Mouse (Mus musculus) adipocyte (in vitro differentiated cells): ENCODE data around the gene Btbd16.

Experiments used
- DNase-seq: peaks from one replicate; pipeline ENCODE4 v3.0.0-alpha.2; 2016; ENCODE audit warnings: low spot score

The Btbd16 gene

GRCm38 (mm10) chr7:130770707-130771106 lies 3.2 kb upstream of the Btbd16 start:
- DNase-seq, result peak; percentile 78

- DNase-seq, result peak; percentile 35
These were observed 568 bp upstream of the Btbd16 start for GRCm38 (mm10) chr7:130773171-130773830.

DNA sequence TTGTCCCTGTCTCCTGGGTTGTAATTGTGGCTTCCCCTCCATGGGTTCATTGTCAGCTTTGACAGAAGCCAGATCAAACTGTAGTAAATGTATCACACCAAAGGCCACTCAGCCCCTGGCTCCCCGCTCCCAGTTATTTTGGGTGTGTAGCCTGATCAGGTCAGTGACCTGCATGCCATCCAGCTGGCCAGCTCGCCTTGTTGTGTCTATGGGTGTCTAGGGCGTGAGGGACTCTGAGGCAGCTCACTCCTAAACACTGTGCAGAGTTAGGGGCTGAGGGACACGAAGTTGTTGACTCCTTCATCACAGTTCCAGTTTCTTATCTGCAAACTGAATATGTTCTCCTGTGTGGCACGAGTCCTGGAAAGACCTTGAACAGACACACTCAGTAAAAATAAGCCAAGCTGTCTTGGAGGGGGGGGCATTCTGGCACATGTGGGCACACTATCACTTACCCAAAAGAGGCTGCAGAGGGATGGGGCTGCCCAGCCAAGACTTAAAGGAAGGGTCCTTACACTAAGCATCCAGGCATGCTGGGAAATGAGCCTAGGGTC lies 7.1 kb downstream of the Btbd16 start:
- DNase-seq, result no peak

DNA sequence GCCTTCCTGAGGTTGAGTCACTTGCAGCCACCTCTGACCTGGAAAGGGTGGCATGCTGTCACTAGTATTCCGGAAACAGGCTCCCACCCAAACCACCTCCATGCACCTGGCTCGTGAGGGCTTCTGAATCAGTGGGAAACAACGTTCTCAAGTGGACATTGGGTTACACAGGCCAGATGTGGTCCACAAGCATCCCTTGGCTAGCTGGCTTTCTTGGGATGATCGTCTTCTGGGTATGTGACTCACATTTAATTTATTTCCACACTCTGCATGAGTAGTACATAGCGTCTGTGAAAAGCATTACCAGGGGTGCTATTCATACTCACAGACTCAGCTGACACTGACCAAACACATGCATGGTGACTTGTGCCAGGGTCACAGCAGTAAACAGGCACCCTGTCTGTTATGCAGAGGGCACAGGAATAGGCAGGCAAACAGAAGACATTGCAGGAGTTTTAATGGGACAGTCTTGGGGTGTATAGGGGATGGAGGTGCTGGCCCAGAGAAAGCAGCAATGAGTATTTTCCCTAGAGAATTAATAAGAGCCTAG lies 8.7 kb downstream of the Btbd16 start:
- no peak for DNase-seq

- DNase-seq, result no peak
These were observed 12.2 kb downstream of the Btbd16 start for GRCm38 (mm10) chr7:130785923-130786575.

- DNase-seq, result no peak
These were observed 12.8 kb downstream of the Btbd16 start for GRCm38 (mm10) chr7:130786708-130787107.

DNA sequence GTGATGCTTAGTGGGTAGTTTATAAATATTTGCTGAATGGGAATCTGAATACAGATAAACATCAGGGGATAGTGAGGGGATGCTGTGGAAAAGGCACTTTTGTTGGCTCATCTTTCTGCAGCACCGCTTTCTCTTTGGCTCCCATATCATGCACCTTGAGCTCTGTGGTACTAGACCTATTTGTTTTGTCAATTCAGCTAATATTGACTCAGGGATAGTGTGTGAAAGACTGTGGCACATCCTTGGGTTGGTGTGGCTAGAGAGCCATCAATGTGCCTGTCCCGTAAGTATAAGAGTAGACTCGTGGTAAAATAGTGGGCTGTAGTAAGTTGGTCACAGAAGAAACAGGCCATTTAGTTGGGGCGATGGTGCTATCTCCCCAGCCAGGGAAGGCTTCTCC lies 13.7 kb downstream of the Btbd16 start:
- DNase-seq, result no peak

GRCm38 (mm10) chr7:130788950-130789349 lies 15.1 kb downstream of the Btbd16 start:
- DNase-seq, result no peak

DNA sequence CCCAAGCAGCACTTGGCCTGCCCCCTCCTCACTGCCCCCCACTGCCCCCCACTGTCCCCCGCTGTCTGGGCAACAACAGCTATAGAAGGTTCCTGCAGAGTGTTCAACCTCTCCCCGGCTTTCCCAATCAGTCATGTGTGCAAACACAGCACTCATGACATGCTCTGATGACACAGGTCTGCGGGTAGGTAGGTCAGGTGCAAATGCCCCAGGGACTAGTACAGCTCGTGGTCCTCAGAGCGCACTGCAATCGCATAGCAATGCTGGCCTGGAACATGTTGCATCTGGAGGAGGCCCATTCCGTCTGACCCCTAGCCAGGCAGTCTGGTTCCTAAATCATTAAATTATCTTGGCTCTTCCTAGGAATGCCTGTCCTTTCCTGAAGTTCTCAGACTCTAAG lies 15.6 kb downstream of the Btbd16 start:
- DNase-seq, result no peak

DNA sequence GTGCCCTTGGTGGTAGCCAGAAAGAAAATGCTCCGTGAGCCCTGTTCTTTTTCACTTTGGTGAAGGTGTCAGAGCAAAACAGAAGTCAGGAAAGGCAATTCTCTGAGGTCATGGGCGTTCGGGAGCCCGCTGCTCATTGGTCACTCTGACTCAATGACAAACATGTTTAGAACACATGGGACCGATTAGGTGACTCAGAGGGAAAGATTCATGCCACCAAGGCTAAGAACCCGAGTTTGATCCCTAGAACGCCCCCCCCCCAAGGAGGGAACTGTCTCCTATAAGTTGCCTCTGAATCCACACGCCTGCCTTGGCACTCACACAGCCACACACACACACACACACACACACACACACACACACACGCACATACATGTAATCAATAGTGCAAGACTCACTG lies 19.8 kb downstream of the Btbd16 start:
- DNase-seq, result no peak

GRCm38 (mm10) chr7:130796786-130797185 lies 22.9 kb downstream of the Btbd16 start:
- no peak for DNase-seq

DNA sequence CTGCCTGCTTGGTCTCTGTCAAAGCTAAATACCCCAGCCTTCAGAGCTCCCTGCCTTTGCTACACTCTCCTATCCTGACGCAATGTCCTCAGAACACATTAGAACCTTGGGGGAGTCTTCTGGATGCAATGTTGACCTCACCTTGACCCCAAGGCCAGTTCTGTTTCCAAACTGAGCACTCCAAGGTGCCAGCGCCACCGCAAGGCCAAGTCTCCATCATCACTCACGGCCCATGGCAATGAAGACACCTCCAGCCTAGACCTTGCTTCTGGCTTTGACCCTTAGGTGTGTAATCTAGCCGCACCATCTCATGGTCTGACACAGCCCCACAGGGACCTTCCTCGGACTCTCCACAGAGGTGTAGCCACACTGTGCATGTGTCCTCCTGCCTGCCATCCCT lies 23.7 kb downstream of the Btbd16 start:
- DNase-seq, result no peak

GRCm38 (mm10) chr7:130799418-130799817 lies 25.5 kb downstream of the Btbd16 start:
- no peak for DNase-seq

- no peak for DNase-seq
These were observed 26.8 kb downstream of the Btbd16 start for GRCm38 (mm10) chr7:130800681-130801080.

- DNase-seq, result no peak
These were observed 27.9 kb downstream of the Btbd16 start for GRCm38 (mm10) chr7:130801811-130802210.

GRCm38 (mm10) chr7:130803251-130803825 lies 29.5 kb downstream of the Btbd16 start:
- DNase-seq, result no peak

DNA sequence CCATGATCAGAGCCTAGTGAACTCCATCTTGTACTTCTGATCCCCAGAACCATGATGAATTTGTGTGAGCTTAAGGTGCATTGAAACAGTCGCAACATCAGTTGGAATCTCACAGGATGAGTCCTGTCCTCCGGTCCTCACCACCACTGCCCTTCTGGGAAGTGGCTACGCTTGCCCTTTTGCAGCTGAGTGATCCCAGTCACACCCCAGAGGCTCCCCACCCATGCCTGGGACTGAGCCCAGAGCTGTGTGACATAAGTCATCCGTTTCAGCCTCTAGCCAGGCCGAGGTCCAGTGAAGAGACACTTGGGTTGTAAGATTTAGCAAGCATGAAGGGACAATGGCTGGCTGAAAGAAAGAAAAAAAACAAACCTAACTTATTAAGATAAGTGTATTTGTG lies 31.1 kb downstream of the Btbd16 start:
- DNase-seq, result peak; percentile 16

DNA sequence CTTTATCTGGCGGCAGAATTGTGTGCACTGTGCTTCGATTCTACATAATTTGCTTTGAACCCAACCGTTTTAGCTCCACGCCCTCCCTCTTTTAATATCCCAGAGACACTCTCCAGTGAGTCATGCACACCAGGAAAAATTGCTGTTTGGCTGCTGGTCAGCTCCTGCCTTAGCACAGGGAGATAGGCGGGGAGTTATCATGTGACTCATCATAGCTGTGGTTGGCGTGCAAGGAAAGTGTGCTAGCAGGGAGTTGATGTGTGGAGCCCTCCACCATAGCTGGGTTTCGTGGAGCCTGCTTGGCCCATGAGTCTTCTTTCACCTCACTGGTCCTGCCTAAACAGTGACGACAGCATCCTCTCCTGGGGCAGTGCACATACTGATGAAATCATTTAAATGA lies 33.9 kb downstream of the Btbd16 start:
- DNase-seq, result peak; percentile 50

- DNase-seq, result no peak
These were observed 34.8 kb downstream of the Btbd16 start for GRCm38 (mm10) chr7:130808694-130809093.

- no peak for DNase-seq
These were observed 36.4 kb downstream of the Btbd16 start for GRCm38 (mm10) chr7:130810238-130810637.

GRCm38 (mm10) chr7:130812407-130812806 lies 38.5 kb downstream of the Btbd16 start:
- no peak for DNase-seq

- no peak for DNase-seq
These were observed 41.7 kb downstream of the Btbd16 start for GRCm38 (mm10) chr7:130815601-130816000.

- DNase-seq, result no peak
These were observed 42.4 kb downstream of the Btbd16 start for GRCm38 (mm10) chr7:130816243-130816642.
